Mouse (Mus musculus) heart, postnatal 4 days (tissue): ENCODE results near the gene Mrpl48. TPM values are rescaled to one million over a fixed set of nuclear protein-coding genes. Genes with fewer than 3 reads are reported as not detected.

Experiments
- total RNA-seq, 2 experiments: library from RNA; stranded (reverse); gene quantifications; 2 replicates each; pipeline ENCODE4 v1.2.3; 2021

Mrpl48 gene
- total RNA-seq, 2 experiments from 2014 or later = 74.9 to 78.5 TPM

Other genes with a start within 250 kb of the Mrpl48 start
- gene C2cd3, start 236.1 kb downstream of the Mrpl48 start, total RNA-seq = 10 to 100 TPM; 11.5 to 15.0 TPM
- gene Ppme1, start 236.0 kb downstream of the Mrpl48 start, total RNA-seq = 10 to 100 TPM; 50.7 to 56.0 TPM
- gene Ucp3, start 135.3 kb downstream of the Mrpl48 start, total RNA-seq = 10 to 100 TPM; 15.2 to 16.5 TPM
- gene Ucp2, start 115.0 kb downstream of the Mrpl48 start, total RNA-seq = 100 to 1,000 TPM; 338 to 355 TPM
- gene Dnajb13, start 93.3 kb downstream of the Mrpl48 start, total RNA-seq = not detected
- gene Coa4, start 71.2 kb downstream of the Mrpl48 start, total RNA-seq = 10 to 100 TPM in 1 of 2 experiments, 1 to 10 TPM in 1; 9.7 to 10.6 TPM
- gene Rab6a, start 891 bp downstream of the Mrpl48 start, total RNA-seq = 10 to 100 TPM; 84.1 to 84.7 TPM
- 1 to 10 TPM in 1 of 2 experiments, under 1 TPM in 1; 0.65 to 1.5 TPM for gene Plekhb1, start 54.1 kb upstream of the Mrpl48 start, total RNA-seq
- 10 to 100 TPM; 55.1 to 58.6 TPM for gene Fam168a, start 98.3 kb upstream of the Mrpl48 start, total RNA-seq